Mouse (Mus musculus): ENCODE data around the gene 2210016L21Rik.

2210016L21Rik gene

DNA sequence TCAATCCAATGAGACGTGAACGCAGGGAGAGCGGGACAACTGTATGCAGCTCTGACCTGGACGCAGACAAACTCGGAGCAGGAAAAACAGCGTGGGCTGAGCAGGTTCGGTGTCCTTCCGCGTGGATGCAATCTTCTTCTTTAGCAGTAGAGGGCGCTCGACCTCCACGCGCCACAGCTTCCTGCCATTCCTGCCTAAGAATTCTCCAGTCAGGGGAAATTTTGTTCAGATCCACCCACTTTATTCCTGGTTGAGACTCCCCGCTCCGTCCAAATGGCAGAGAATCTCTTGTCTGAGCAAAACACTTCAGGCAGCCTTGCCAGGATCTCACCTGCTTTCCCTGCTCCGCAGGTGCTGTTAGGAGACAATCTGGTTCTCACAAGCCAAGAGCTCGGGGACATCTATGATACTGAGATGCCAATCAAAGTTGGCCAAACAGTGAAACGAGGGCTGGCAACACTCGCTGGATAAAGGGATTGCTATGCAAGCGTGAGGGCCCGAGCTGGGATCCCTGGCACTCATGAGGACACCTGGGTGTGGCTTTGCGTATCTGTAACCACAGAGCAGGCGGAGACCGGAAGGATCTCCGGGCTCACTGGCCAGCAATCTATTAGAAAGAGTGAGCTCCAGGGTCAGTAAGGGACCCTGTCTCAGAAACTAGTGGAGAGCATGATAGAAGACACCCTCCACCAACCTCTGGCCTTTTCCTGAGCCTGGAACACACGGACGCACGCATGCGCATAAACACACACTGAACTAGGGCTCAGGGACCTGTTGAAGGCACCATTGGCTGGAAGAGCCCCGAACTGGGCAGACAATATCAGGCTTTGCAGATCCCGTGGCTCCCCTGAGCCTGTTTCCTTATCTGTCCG, 37.5 kb downstream of the 2210016L21Rik start:
- peak; percentile 75 to 86 for DNase-seq

DNA sequence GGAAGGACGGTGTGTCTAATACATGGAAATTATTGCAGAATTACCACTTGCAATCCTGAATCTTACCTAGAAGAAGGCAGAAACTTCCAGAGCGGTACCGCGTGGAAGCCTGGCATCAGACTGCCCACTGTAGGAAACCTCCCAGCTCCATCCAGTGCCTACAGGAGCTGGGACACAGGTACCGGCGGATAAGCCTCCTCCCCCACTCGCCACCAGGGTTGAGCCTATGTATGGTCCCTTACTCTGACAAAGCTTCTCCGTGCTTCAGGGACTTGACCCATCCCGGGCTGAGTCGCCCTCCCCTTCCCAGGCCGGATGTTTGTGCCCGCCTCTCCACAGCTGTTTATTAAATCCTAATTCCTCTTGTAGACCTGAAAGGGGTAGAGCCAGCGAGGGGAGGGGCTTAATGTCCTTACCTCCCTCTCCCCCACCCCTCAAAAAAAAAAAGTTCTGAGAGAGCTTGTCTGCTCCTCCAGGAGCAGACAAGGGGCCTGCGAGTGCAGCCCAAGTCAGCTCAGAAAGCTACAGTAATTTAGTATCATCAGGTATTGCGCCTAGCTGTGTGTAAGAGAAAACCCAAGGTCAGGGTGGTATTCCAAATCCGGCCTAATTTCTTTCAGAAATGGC, 38.3 kb downstream of the 2210016L21Rik start:
- DNase-seq: no peak

DNA sequence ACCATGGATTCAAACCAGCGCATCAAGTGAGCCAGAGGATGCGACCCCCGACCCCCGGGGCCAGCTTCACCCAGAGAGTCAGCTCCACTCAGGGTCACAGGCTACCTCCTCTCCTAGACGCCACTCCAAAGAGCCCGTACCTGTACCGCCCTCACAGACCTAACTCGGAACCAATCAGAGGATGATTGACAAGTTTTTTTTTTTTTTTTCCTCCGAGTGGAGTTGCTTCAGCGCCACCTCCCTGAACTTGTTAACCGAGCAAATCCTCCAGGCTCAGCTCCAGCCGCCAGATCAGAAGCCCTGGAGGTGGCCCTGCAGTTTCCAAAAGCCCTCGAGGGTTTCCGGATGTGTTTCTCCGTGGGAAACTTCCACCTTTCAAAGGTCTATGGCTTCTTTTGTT, 40.0 kb downstream of the 2210016L21Rik start:
- no peak for DNase-seq

DNA sequence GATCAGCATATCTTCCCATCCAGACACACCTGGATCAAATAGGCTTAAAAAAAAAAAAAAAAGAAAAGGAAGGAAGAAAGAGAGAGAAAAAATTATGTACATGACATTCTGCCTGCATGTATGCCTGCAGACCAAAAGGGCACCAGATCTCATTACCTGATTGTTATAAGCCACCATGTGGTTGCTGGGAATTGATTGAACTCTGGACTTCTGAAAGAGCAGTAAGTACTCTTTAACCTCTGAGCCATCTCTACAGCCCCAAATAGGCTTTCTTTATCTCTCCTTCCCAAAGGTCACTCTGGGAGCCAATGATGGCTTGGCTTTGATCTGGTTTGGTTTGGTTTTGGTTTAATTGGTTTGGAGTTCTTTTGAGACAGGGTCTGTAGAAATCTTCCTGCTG, 43.1 kb downstream of the 2210016L21Rik start:
- no peak for DNase-seq

DNA sequence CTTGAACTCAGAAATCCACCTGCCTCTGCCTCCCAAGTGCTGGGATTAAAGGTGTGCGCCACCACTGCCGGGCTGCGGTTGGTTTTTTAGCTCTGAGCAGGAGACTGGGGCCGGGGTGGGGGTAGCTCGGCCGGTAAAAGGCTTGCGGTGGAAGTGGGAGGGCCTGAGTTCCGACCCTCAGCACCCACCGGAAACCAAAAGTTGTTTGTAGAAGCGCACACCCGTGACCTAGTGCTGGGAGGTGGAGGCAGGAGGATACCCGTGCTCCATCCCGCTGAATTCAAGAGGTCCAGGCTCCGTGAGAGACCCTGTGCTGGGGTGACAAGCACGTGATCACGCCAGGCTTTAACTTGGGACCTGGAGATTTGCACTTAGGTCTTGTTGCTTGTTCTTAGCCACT, 54.5 kb downstream of the 2210016L21Rik start:
- no peak for DNase-seq

DNA sequence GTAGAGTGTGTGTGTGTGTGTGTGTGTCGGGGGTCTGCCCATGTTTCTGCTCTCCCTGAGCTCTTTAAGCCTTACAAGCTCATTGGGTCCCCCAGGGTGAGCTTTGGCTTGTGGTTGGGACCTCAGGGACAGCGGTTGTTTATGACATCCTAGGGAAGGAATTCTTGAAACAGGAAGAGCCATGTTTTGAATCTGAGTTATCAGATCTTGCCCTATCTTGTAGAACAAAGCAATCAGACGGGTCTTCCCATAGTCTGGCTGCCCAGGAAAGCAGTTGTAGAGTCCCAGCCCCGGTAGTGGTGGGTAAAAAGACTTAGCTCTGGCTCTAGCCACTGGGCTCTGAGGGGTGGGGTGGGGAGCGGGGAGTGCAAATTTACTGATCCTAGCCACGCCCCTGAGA, 55.4 kb downstream of the 2210016L21Rik start:
- DNase-seq: no peak

Data from cerebellum, adult 18-20 months (tissue).